8 mouse cellular contexts compared by ENCODE assay signal in the genomic region with DNA sequence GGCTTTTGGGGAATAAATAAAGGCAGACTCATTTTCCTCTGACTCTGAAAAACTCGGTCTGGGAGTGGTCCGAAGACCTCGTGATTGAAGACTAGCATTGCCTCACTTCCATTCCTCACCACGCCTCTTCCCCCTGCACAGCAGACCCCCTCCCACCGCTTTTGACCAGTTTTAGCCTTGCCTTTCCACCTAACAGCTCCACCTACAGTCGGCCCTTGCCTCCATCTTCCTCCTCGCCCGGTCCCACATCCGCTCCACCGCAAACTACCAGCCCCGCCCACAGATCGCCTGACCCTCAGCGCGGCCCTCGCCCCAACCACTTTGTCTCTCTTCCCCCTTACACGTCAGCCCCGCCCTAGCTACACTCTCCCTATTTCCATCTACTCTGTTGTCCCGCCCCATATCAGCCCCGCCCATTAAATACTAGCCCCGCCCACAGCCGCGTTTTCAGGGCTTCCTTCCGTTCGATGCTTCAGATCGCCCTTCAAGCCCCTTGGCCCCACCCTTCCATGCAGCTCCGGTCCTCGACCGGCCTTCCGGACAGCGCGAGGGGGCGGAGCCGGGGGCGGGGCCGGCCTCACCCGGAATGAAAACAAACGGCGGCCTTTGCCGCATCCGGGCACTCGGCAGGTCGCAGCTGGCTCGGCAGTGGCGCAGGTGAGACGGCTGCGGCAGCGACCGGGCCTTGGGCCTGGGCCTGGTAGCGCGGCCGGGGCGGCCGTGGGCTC. TPM values are rescaled to one million over a fixed set of nuclear protein-coding genes. Genes with fewer than 3 reads are reported as not detected.
DNase-seq lines count a peak whose midpoint lies in the region; ATAC-seq lines count a peak whose summit lies in the region.

A gene (plus strand): TSS at position 167 of the 728 bp plus-strand sequence.

- DNase-seq in adrenal gland, adult (ENCODE audit: inconsistent age in 2 of 2, low spot score in 1 of 2) = peak; percentile 99 to 100
- DNase-seq in embryo, embryonic 10.5 days (ENCODE audit: low spot score) = peak; percentile 100
- DNase-seq in gastrocnemius, postnatal 14 days = peak; percentile 99
- peak; percentile 94 to 99 for DNase-seq in left cerebral cortex, postnatal 10 days (ENCODE audit: extremely low spot score in 1 of 2, low spot score in 2 of 2)
- DNase-seq in right cerebral cortex, postnatal 25 days = peak; percentile 94
- DNase-seq in urinary bladder, postnatal 4 days (ENCODE audit: low spot score in 2 of 2) = peak; percentile 99

- peak; percentile 78 for ATAC-seq in inflammation-experienced regulatory T-cells, adult 6 months
- ATAC-seq in megakaryocyte-erythroid progenitor cell, adult 5-6 weeks (replicated peaks; ENCODE audit: low FRiP score, low TSS enrichment, poor library complexity, severe bottlenecking) = peak; percentile 96

- intact Hi-C loops in gastrocnemius, postnatal 14 days (cut with DNase I; ENCODE audit: low total_unique reads) = no loop called here
- intact Hi-C loops in left cerebral cortex, postnatal 10 days (cut with DNase I) = loop anchor here (2.0 kb wide), 1 partner anchor 65 kb away; no protein-coding TSS in a partner anchor

RNA-seq across cellular contexts. Expression of the gene that starts here (rescaled TPM):
- 10 to 100 TPM; 21.7 to 23.6 TPM for total RNA-seq in gastrocnemius, postnatal 14 days (2021)
- 10 to 100 TPM; 63.3 to 79.7 (median 76.0) TPM for polyA plus RNA-seq in inflammation-experienced regulatory T-cells, adult 6 months (2017; shearing (Covaris generic))
- total RNA-seq in left cerebral cortex, postnatal 10 days (2021) = 10 to 100 TPM; 75.3 to 79.3 TPM
- total RNA-seq in megakaryocyte-erythroid progenitor cell, adult 5-6 weeks (2014; fragmentation: Nextera tagmentation) = 18.4 and 22.4 TPM in 2 replicates
- 24.3 and 40.1 TPM in 2 replicates for total RNA-seq in megakaryocyte-erythroid progenitor cell, adult 5-6 weeks (2017)

Comparison
In these comparisons a context has a peak if more than half of its experiments do, and no peak if none do; other contexts are left out.
1. Peak in every context shown above with its lines: DNase-seq and ATAC-seq.